Mouse (Mus musculus): ENCODE measurements around the gene Smarca2. TPM values are rescaled to one million over a fixed set of nuclear protein-coding genes. Genes with fewer than 3 reads are reported as not detected.

Smarca2 gene
- total RNA-seq, 4 experiments from 2014 or later: 78.3 to 92.2 (median 79.8) TPM

- DNase-seq (ENCODE audit: low spot score): no peak
Measured at GRCm38 (mm10) chr19:26776066-26777025, 171.5 kb downstream of the Smarca2 start.

DNA sequence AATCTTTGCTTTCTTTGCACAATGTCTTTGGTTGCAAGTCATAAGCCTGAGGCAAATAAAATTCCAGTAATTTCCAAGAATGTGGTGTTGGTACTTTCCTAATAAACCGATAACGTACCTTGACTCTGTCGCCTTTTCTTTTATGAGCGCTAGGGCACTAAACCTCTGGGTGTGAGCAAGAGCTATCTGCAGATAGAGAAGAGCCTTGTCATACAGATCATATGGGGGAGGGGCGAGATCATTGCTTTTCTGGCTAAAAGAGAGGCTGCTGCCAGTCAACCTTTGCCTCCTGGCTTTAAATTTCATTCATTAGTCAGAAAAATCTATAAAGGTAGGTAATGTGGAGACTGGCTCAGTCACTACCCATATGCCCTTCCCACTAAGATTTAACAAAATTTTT, 173.3 kb downstream of the Smarca2 start:
- no peak for DNase-seq (ENCODE audit: low spot score)

DNA sequence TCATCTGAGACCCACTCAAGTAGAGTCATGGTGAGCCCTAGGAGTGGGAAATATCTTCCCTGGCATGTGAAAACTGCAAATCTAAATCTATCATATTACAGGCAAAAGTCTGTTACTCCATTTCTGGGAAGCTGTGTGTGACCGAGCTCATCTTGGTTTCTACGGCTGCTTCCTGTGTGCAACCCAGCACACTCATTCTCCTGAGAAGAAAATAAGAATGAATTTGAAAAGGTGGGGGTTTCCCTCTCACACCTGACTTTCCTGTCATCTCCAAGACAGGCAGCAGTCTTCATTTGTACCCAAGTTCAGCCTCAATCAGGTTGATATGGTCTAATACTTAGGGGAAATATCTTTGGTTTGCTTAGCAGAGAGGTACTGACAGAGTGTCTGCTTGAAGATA, 176.4 kb downstream of the Smarca2 start:
- no peak for DNase-seq (ENCODE audit: low spot score)

DNA sequence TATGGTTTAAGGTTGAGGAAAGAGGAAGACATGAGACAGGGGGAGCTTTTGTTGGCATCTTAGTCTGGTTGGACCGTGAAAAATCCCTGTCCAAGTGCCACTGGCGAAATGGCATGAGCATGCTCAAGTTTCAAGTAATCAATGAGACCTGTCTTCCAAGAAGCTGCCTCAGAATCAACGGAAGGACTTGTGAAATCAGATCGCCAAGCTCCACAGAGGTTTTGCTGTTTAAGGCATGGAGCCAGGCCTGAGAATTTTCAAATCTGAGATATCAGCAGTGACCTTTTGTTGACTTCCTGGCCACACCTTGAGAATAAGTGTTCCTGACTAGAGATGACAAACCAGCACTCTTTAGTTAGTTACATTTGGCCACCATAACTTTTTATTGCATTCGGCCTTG, 183.6 kb downstream of the Smarca2 start:
- DNase-seq (ENCODE audit: low spot score): no peak

- no peak for DNase-seq (ENCODE audit: low spot score)
Measured at GRCm38 (mm10) chr19:26790386-26791346, 185.8 kb downstream of the Smarca2 start.

DNA sequence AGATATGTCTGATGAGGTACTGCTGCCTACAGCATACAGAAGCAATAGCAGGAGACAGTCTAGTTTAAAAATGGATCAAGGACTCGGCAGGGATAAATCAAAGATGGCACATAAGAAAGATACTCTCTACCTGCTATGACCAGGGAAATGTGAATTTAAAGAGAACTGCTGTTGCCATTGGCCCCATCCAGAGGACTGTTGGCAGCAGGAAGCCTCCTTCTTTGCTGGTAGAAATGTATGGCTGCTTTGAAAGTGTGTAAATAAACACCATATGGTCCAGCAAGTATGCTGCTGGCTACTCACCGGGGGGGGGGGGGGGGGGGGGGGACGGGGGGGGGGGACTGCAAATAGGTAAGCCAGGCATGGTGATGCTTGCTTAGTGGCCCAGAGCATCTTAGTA, 189.5 kb downstream of the Smarca2 start:
- no peak for DNase-seq (ENCODE audit: low spot score)

GRCm38 (mm10) chr19:26796006-26796405, 191.2 kb downstream of the Smarca2 start:
- no peak for DNase-seq (ENCODE audit: low spot score)

- no peak for DNase-seq (ENCODE audit: low spot score)
Measured at GRCm38 (mm10) chr19:26804401-26804800, 199.6 kb downstream of the Smarca2 start.

GRCm38 (mm10) chr19:26814629-26815028, 209.8 kb downstream of the Smarca2 start:
- DNase-seq (ENCODE audit: low spot score): peak; percentile 10

GRCm38 (mm10) chr19:26817901-26818300, 213.1 kb downstream of the Smarca2 start:
- no peak for DNase-seq (ENCODE audit: low spot score)
